In genomic region chr3:93014871-93015270, GRCm38 (mm10) we compare ENCODE assay signal across 10 mouse cellular contexts. TPM values are rescaled to one million over a fixed set of nuclear protein-coding genes. Genes with fewer than 3 reads are reported as not detected.
DNase-seq lines count a peak whose midpoint lies in the region; ATAC-seq and TF ChIP-seq lines count a peak whose summit lies in the region.
"Had no signal": no experiment of that assay in that cellular context is flagged by ENCODE, and none has a peak within 500 bp of the region (broad histone marks: within the 10 kb centered on the region; RNA-seq: fewer than 3 reads in every experiment).

No protein-coding gene starts in this region.

- H3K36me3 ChIP-seq in heart, embryonic 15.5 days, result no peaks in the 10 kb centered on the region
- H3K36me3 ChIP-seq in embryonic facial prominence, embryonic 13.5 days, result no peaks in the 10 kb centered on the region
- no peaks in the 10 kb centered on the region for H3K36me3 ChIP-seq in hindbrain, postnatal 0 days (ENCODE audit: insufficient read depth, low read length)
- H3K36me3 ChIP-seq in midbrain, embryonic 14.5 days (ENCODE audit: control insufficient read depth, insufficient read depth, low read length), result no peaks in the 10 kb centered on the region

- H3K4me3 ChIP-seq in heart, embryonic 15.5 days, result peak overlapping the region; percentile 55
- peak overlapping the region; percentile 51 for H3K4me3 ChIP-seq in embryonic facial prominence, embryonic 13.5 days
- peak overlapping the region; percentile 54 for H3K4me3 ChIP-seq in hindbrain, postnatal 0 days (ENCODE audit: low read length)
- H3K4me3 ChIP-seq in midbrain, embryonic 14.5 days (replicated peaks; ENCODE audit: low read depth, low read length), result peak overlapping the region; percentile 51

- no peak for DNase-seq in heart, postnatal 36 days
- DNase-seq in hindbrain, postnatal 0 days (ENCODE audit: low spot score), result no peak
- no peak for DNase-seq in midbrain, embryonic 14.5 days
- DNase-seq in spleen, postnatal 14 days (ENCODE audit: low spot score in 2 of 2), result no peak
- no peak for DNase-seq in ovary, adult 18-20 months (ENCODE audit: low spot score)
- no peak for DNase-seq in adrenal gland, postnatal 25 days
- DNase-seq: thymus, postnatal 36 days had no signal

- TF ChIP-seq CTCF in hindbrain, postnatal 0 days (IDR thresholded peaks at IDR 0.05; ENCODE audit: low read depth), result no peak

- no peaks in the 10 kb centered on the region for H3K4me1 ChIP-seq in heart, embryonic 15.5 days (replicated peaks)
- H3K4me1 ChIP-seq in embryonic facial prominence, embryonic 13.5 days, result peaks cover 10% of the 10 kb centered on the region; the same call in 1 of the 2 replicates
- H3K4me1 ChIP-seq in hindbrain, postnatal 0 days (ENCODE audit: insufficient read depth, low read length), result no peaks in the 10 kb centered on the region
- H3K4me1 ChIP-seq in midbrain, embryonic 14.5 days (ENCODE audit: control insufficient read depth, insufficient read depth, low read length), result no peaks in the 10 kb centered on the region

- H3K4me2 ChIP-seq in heart, embryonic 15.5 days, result peak overlapping the region; percentile 81
- peak overlapping the region; percentile 78 for H3K4me2 ChIP-seq in embryonic facial prominence, embryonic 13.5 days
- peak overlapping the region; percentile 96 for H3K4me2 ChIP-seq in hindbrain, postnatal 0 days (ENCODE audit: low read depth, low read length)
- peak overlapping the region; percentile 82 for H3K4me2 ChIP-seq in midbrain, embryonic 14.5 days (ENCODE audit: low read length)

- 0 out of 2 replicates have a peak, but pooled peaks cover 5% of the 10 kb centered on the region for H3K27me3 ChIP-seq in heart, embryonic 15.5 days
- no peaks in the 10 kb centered on the region for H3K27me3 ChIP-seq in embryonic facial prominence, embryonic 13.5 days
- H3K27me3 ChIP-seq in hindbrain, postnatal 0 days (ENCODE audit: insufficient read depth, low read length), result no peaks in the 10 kb centered on the region
- no peaks in the 10 kb centered on the region for H3K27me3 ChIP-seq in midbrain, embryonic 14.5 days (ENCODE audit: control insufficient read depth, insufficient read depth, low read length)
- H3K27me3 ChIP-seq: CH12.LX had no signal

- H3K9ac ChIP-seq in heart, embryonic 15.5 days, result 0 out of 2 replicates have a peak overlapping the region, but pooled peaks have one; percentile 42
- H3K9ac ChIP-seq in embryonic facial prominence, embryonic 13.5 days, result peak overlapping the region; percentile 71
- peak overlapping the region; percentile 56; the same call in 1 of the 2 replicates for H3K9ac ChIP-seq in hindbrain, postnatal 0 days (replicated peaks; ENCODE audit: low read length)
- peak overlapping the region; percentile 62 for H3K9ac ChIP-seq in midbrain, embryonic 14.5 days (replicated peaks; ENCODE audit: low read length)

- no peak overlapping the region for H3K27ac ChIP-seq in heart, embryonic 15.5 days
- H3K27ac ChIP-seq in embryonic facial prominence, embryonic 13.5 days, result no peak overlapping the region
- H3K27ac ChIP-seq in hindbrain, postnatal 0 days, result no peak overlapping the region
- H3K27ac ChIP-seq in midbrain, embryonic 14.5 days (replicated peaks; ENCODE audit: low read depth, low read length), result no peak overlapping the region

- 32% methylated on average over 5 of the region's 5 CpGs for WGBS in heart, embryonic 15.5 days
- WGBS in embryonic facial prominence, embryonic 13.5 days, result 29% methylated on average over 5 of the region's 5 CpGs
- WGBS in hindbrain, postnatal 0 days, result 10% methylated on average over 5 of the region's 5 CpGs
- 15% methylated on average over 5 of the region's 5 CpGs for WGBS in midbrain, embryonic 14.5 days

- intact Hi-C loops in heart, postnatal 36 days (cut with DNase I), result no loop called here

- no peaks in the 10 kb centered on the region for H3K9me3 ChIP-seq in heart, embryonic 15.5 days (replicated peaks)
- no peaks in the 10 kb centered on the region for H3K9me3 ChIP-seq in embryonic facial prominence, embryonic 13.5 days
- H3K9me3 ChIP-seq in hindbrain, postnatal 0 days (ENCODE audit: low read length), result no peaks in the 10 kb centered on the region
- no peaks in the 10 kb centered on the region for H3K9me3 ChIP-seq in midbrain, embryonic 14.5 days (ENCODE audit: control insufficient read depth, low read length)

- no peak for ATAC-seq in heart, embryonic 15.5 days (replicated peaks; ENCODE audit: insufficient number of reproducible peaks, insufficient read depth, low FRiP score, low read depth)
- ATAC-seq in embryonic facial prominence, embryonic 13.5 days (ENCODE audit: insufficient number of reproducible peaks, insufficient read depth, low FRiP score, low TSS enrichment, low read depth), result no peak
- no peak for ATAC-seq in hindbrain, postnatal 0 days
- no peak for ATAC-seq in midbrain, embryonic 14.5 days (ENCODE audit: low FRiP score, low TSS enrichment)

RNA-seq across cellular contexts. Expression of gene Crct1, which starts 0.6 kb away (rescaled TPM):
- polyA plus RNA-seq in heart, embryonic 15.5 days (2015; fragmentation: Nextera tagmentation; extraction: Ambion mirVana), result 0.18 TPM in 1 of 2 replicates, not detected in the other
- not detected for total RNA-seq in heart, postnatal 36 days (2021)
- polyA plus RNA-seq in embryonic facial prominence, embryonic 13.5 days (2015; fragmentation: Nextera tagmentation; extraction: Ambion mirVana), result 0.65 and 0.91 TPM in 2 replicates
- total RNA-seq in hindbrain, postnatal 0 days (2014; rRNA removed), result 4.2 TPM in 1 of 2 replicates, not detected in the other
- polyA plus RNA-seq in hindbrain, postnatal 0 days (2015; fragmentation: Nextera tagmentation; extraction: Ambion mirVana), result 1.4 and 2.3 TPM in 2 replicates
- 0.63 and 2.5 TPM in 2 replicates for polyA plus RNA-seq in midbrain, embryonic 14.5 days (2014; fragmentation: Nextera tagmentation; extraction: Ambion mirVana)
- total RNA-seq in adrenal gland, postnatal 25 days (2021), result not detected in 2 replicates
- total RNA-seq: CH12.LX had no signal

RNA-seq across cellular contexts. Expression of gene Lce1m, which starts 4.0 kb away (rescaled TPM):
- polyA plus RNA-seq in heart, embryonic 15.5 days (2015; fragmentation: Nextera tagmentation; extraction: Ambion mirVana), result not detected in 2 replicates
- total RNA-seq in heart, postnatal 36 days (2021), result not detected
- polyA plus RNA-seq in embryonic facial prominence, embryonic 13.5 days (2015; fragmentation: Nextera tagmentation; extraction: Ambion mirVana), result not detected in 2 replicates
- total RNA-seq in hindbrain, postnatal 0 days (2014; rRNA removed), result not detected in 2 replicates
- polyA plus RNA-seq in hindbrain, postnatal 0 days (2015; fragmentation: Nextera tagmentation; extraction: Ambion mirVana), result not detected in 2 replicates
- not detected in 2 replicates for polyA plus RNA-seq in midbrain, embryonic 14.5 days (2014; fragmentation: Nextera tagmentation; extraction: Ambion mirVana)
- total RNA-seq in adrenal gland, postnatal 25 days (2021), result not detected in 2 replicates
- total RNA-seq: CH12.LX had no signal

RNA-seq across cellular contexts. Expression of gene Lce3f, which starts 22.8 kb away (rescaled TPM):
- polyA plus RNA-seq in heart, embryonic 15.5 days (2015; fragmentation: Nextera tagmentation; extraction: Ambion mirVana), result 0.29 TPM in 1 of 2 replicates, not detected in the other
- not detected for total RNA-seq in heart, postnatal 36 days (2021)
- not detected in 2 replicates for polyA plus RNA-seq in embryonic facial prominence, embryonic 13.5 days (2015; fragmentation: Nextera tagmentation; extraction: Ambion mirVana)
- not detected in 2 replicates for total RNA-seq in hindbrain, postnatal 0 days (2014; rRNA removed)
- not detected in 2 replicates for polyA plus RNA-seq in hindbrain, postnatal 0 days (2015; fragmentation: Nextera tagmentation; extraction: Ambion mirVana)
- polyA plus RNA-seq in midbrain, embryonic 14.5 days (2014; fragmentation: Nextera tagmentation; extraction: Ambion mirVana), result not detected in 2 replicates
- not detected in 2 replicates for total RNA-seq in adrenal gland, postnatal 25 days (2021)
- total RNA-seq: CH12.LX had no signal

RNA-seq across cellular contexts. Expression of gene Lce3e, which starts 48.0 kb away (rescaled TPM):
- not detected in 2 replicates for polyA plus RNA-seq in heart, embryonic 15.5 days (2015; fragmentation: Nextera tagmentation; extraction: Ambion mirVana)
- total RNA-seq in heart, postnatal 36 days (2021), result not detected
- not detected in 2 replicates for polyA plus RNA-seq in embryonic facial prominence, embryonic 13.5 days (2015; fragmentation: Nextera tagmentation; extraction: Ambion mirVana)
- total RNA-seq in hindbrain, postnatal 0 days (2014; rRNA removed), result not detected in 2 replicates
- polyA plus RNA-seq in hindbrain, postnatal 0 days (2015; fragmentation: Nextera tagmentation; extraction: Ambion mirVana), result not detected in 2 replicates
- polyA plus RNA-seq in midbrain, embryonic 14.5 days (2014; fragmentation: Nextera tagmentation; extraction: Ambion mirVana), result not detected in 2 replicates
- total RNA-seq in adrenal gland, postnatal 25 days (2021), result not detected in 2 replicates
- total RNA-seq: CH12.LX had no signal

RNA-seq across cellular contexts. Expression of gene Gm4858, which starts 53.8 kb away (rescaled TPM):
- polyA plus RNA-seq in heart, embryonic 15.5 days (2015; fragmentation: Nextera tagmentation; extraction: Ambion mirVana), result not detected in 2 replicates
- total RNA-seq in heart, postnatal 36 days (2021), result not detected
- polyA plus RNA-seq in embryonic facial prominence, embryonic 13.5 days (2015; fragmentation: Nextera tagmentation; extraction: Ambion mirVana), result not detected in 2 replicates
- not detected in 2 replicates for total RNA-seq in hindbrain, postnatal 0 days (2014; rRNA removed)
- not detected in 2 replicates for polyA plus RNA-seq in hindbrain, postnatal 0 days (2015; fragmentation: Nextera tagmentation; extraction: Ambion mirVana)
- not detected in 2 replicates for polyA plus RNA-seq in midbrain, embryonic 14.5 days (2014; fragmentation: Nextera tagmentation; extraction: Ambion mirVana)
- total RNA-seq in adrenal gland, postnatal 25 days (2021), result not detected in 2 replicates
- total RNA-seq: CH12.LX had no signal
